In the genomic region with DNA sequence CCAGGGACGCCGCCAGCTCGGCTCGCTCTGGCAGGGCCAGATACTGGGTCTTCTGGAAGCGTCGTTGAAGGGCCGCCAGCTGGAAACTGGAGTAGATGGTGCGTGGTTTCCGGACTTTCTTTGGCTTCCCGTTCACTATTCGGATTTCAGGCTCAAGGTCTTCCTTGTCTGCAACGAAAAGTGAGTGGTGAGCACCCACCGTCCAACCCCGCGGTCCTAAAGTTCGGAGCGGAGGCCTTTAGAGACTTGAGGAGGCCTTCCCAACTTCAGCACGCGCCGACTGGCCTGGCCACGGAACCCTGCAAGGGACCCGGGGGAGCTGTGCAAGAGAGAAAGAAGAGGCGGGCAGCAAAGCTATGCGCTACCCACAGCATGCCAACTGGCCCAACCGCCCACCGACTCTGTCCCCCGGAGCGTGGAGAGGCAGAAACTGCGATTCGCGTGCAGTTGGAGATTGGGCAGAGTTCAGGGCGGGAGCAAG, we compare ENCODE assay signal across 9 mouse cellular contexts. TPM values are rescaled to one million over a fixed set of nuclear protein-coding genes. Genes with fewer than 3 reads are reported as not detected.
A peak's percentile ranks its signal among the peaks of the same experiment; 100 is the strongest.
DNase-seq lines count a peak whose midpoint lies in the region; ATAC-seq lines count a peak whose summit lies in the region.
"Had no signal": no experiment of that assay in that cellular context is flagged by ENCODE, and none has a peak within 500 bp of the region (broad histone marks: within the 10 kb centered on the region; RNA-seq: fewer than 3 reads in every experiment).

No protein-coding gene starts in this region.

- no peak overlapping the region for H3K9ac ChIP-seq in lung, embryonic 16.5 days (ENCODE audit: low read length)

- DNase-seq in lung, postnatal 36 days: no peak
- peak; percentile 55 for DNase-seq in embryo, embryonic 9.5 days (ENCODE audit: extremely low spot score)
- peak; percentile 61 for DNase-seq in hindbrain, embryonic 10.5 days (ENCODE audit: low spot score)
- peak; percentile 61 for DNase-seq in midbrain, embryonic 10.5 days (ENCODE audit: low spot score)
- no peak for DNase-seq in gastrocnemius, postnatal 4 days (ENCODE audit: low spot score in 2 of 2)
- DNase-seq in layer of hippocampus, postnatal 36 days: no peak

- no peak for ATAC-seq in lung, embryonic 16.5 days (ENCODE audit: low read depth)
- no peak; the same call in 1 of the 2 replicates for ATAC-seq in monocyte, adult 5-6 weeks (replicated peaks; ENCODE audit: insufficient number of reproducible peaks, low FRiP score, low TSS enrichment, poor library complexity, severe bottlenecking)

- H3K9me3 ChIP-seq in lung, embryonic 16.5 days (ENCODE audit: control insufficient read depth, low read length): no peaks in the 10 kb centered on the region
- H3K9me3 ChIP-seq in hindbrain, embryonic 10.5 days: no peaks in the 10 kb centered on the region
- H3K9me3 ChIP-seq in midbrain, embryonic 10.5 days (replicated peaks): no peaks in the 10 kb centered on the region

- H3K36me3 ChIP-seq in lung, embryonic 16.5 days (ENCODE audit: control insufficient read depth, insufficient read depth, low read length): no peaks in the 10 kb centered on the region
- H3K36me3 ChIP-seq in hindbrain, embryonic 10.5 days: no peaks in the 10 kb centered on the region
- H3K36me3 ChIP-seq in midbrain, embryonic 10.5 days: no peaks in the 10 kb centered on the region

- H3K27me3 ChIP-seq in lung, embryonic 16.5 days (ENCODE audit: control insufficient read depth, insufficient read depth, low read depth, low read length): peaks cover 89% of the 10 kb centered on the region
- peaks cover 98% of the 10 kb centered on the region for H3K27me3 ChIP-seq in hindbrain, embryonic 10.5 days (ENCODE audit: insufficient read depth, poor library complexity, severe bottlenecking)
- peaks cover 100% of the 10 kb centered on the region for H3K27me3 ChIP-seq in midbrain, embryonic 10.5 days (ENCODE audit: low read depth, poor library complexity, severe bottlenecking)

- H3K4me1 ChIP-seq in lung, embryonic 16.5 days (replicated peaks; ENCODE audit: control insufficient read depth, insufficient read depth, low read length): peaks cover 22% of the 10 kb centered on the region
- H3K4me1 ChIP-seq in hindbrain, embryonic 10.5 days (replicated peaks): peaks cover 57% of the 10 kb centered on the region
- peaks cover 52% of the 10 kb centered on the region for H3K4me1 ChIP-seq in midbrain, embryonic 10.5 days

- 2% methylated on average over 28 of the region's 32 CpGs for WGBS in lung, embryonic 16.5 days
- WGBS in hindbrain, embryonic 10.5 days: under 1% methylated on average over 32 of the region's 32 CpGs
- under 1% methylated on average over 32 of the region's 32 CpGs for WGBS in midbrain, embryonic 10.5 days

- H3K27ac ChIP-seq in lung, embryonic 16.5 days (ENCODE audit: low read length): no peak overlapping the region
- peak overlapping the region; percentile 73 for H3K27ac ChIP-seq in hindbrain, embryonic 10.5 days
- H3K27ac ChIP-seq in midbrain, embryonic 10.5 days (replicated peaks): peak overlapping the region; percentile 42
- H3K27ac ChIP-seq: macrophage had no signal

- peak overlapping the region; percentile 88 for H3K4me2 ChIP-seq in lung, embryonic 16.5 days (ENCODE audit: low read depth, low read length)

- peak overlapping the region; percentile 52 for H3K4me3 ChIP-seq in lung, embryonic 16.5 days (ENCODE audit: low read length)
- peak overlapping the region; percentile 72 for H3K4me3 ChIP-seq in hindbrain, embryonic 10.5 days
- H3K4me3 ChIP-seq in midbrain, embryonic 10.5 days: peak overlapping the region; percentile 72

RNA-seq across cellular contexts. Expression of a gene that starts 1.1 kb away (rescaled TPM):
- 0.08 and 0.14 TPM in 2 replicates for polyA plus RNA-seq in lung, embryonic 16.5 days (2015; fragmentation: Nextera tagmentation; extraction: Ambion mirVana)
- polyA plus RNA-seq in hindbrain, embryonic 10.5 days (2016; fragmentation: Nextera tagmentation; extraction: Ambion mirVana): 7.6 and 7.8 TPM in 2 replicates
- 6.2 and 9.2 TPM in 2 replicates for polyA plus RNA-seq in midbrain, embryonic 10.5 days (2016; fragmentation: Nextera tagmentation; extraction: Ambion mirVana)
- 0.53 TPM in 1 of 3 replicates, not detected in the others for total RNA-seq in monocyte, adult 5-6 weeks (2017)
- under 1 TPM; 0.10 to 0.13 TPM for total RNA-seq in gastrocnemius, postnatal 4 days (2021)
- total RNA-seq in layer of hippocampus, postnatal 36 days (2021): 1 to 10 TPM; 4.9 to 5.3 TPM
- polyA plus RNA-seq: macrophage had no signal

RNA-seq across cellular contexts. Expression of a gene that starts 17.5 kb away (rescaled TPM):
- 0.24 and 0.34 TPM in 2 replicates for polyA plus RNA-seq in lung, embryonic 16.5 days (2015; fragmentation: Nextera tagmentation; extraction: Ambion mirVana)
- polyA plus RNA-seq in hindbrain, embryonic 10.5 days (2016; fragmentation: Nextera tagmentation; extraction: Ambion mirVana): 6.4 and 9.9 TPM in 2 replicates
- 12.2 and 22.4 TPM in 2 replicates for polyA plus RNA-seq in midbrain, embryonic 10.5 days (2016; fragmentation: Nextera tagmentation; extraction: Ambion mirVana)
- total RNA-seq in monocyte, adult 5-6 weeks (2017): not detected in 3 replicates
- under 1 TPM in 1 of 2 experiments, not detected in 1; 0.10 TPM for total RNA-seq in gastrocnemius, postnatal 4 days (2021)
- 10 to 100 TPM; 15.0 to 16.2 TPM for total RNA-seq in layer of hippocampus, postnatal 36 days (2021)
- polyA plus RNA-seq: macrophage had no signal

Comparison
In these comparisons a context has a peak if more than half of its experiments do, and no peak if none do; other contexts are left out.
1. DNase-seq: peak in embryo, embryonic 9.5 days (single experiment), hindbrain, embryonic 10.5 days (single experiment) and midbrain, embryonic 10.5 days (single experiment); none in lung, postnatal 36 days (single experiment), gastrocnemius, postnatal 4 days (0 of 2) and layer of hippocampus, postnatal 36 days (0 of 2).
2. RNA of a gene that starts 17.5 kb away (total RNA-seq): 15.0 to 16.2 TPM in layer of hippocampus, postnatal 36 days; 0.10 TPM in gastrocnemius, postnatal 4 days and not detected in monocyte, adult 5-6 weeks; every median in the first group is over 10 times any median in the second.
3. Peak in every context shown above with its lines, with median percentiles within 50 percentile points of each other: H3K4me3 ChIP-seq.